Mouse (Mus musculus) liver, postnatal 0 days (tissue): ENCODE measurements around the gene Atp5h. TPM values are rescaled to one million over a fixed set of nuclear protein-coding genes. Genes with fewer than 3 reads are reported as not detected.

Source experiments
- ATAC-seq: fragments of 200-750 bp; cut with Nextera tagmentation; 2 replicates; pipeline ENCODE4 v1.8.0; 2017; ENCODE audit warnings: mild to moderate bottlenecking, moderate library complexity
- DNase-seq: peaks from one replicate; pipeline ENCODE4 v3.0.0-alpha.2; 2016
- H3K27ac ChIP-seq: fragments of 300-500 bp; sonication (generic); 2 replicates; pipeline ENCODE4 v1.5.1; 2014; ENCODE audit warnings: antibody characterized with exemption, moderate library complexity, mild to moderate bottlenecking, low read depth
- H3K27me3 ChIP-seq: fragments of 300-500 bp; sonication (generic); 2 replicates; pipeline ENCODE4 v1.6.1; 2014; ENCODE audit warnings: low read length, control low read depth, mixed read lengths; ENCODE audit not compliant: insufficient read depth
- H3K36me3 ChIP-seq: fragments of 300-500 bp; sonication (generic); replicated peaks from 2 replicates; pipeline ENCODE4 v1.6.1; 2014; ENCODE audit warnings: mild to moderate bottlenecking, control low read depth, low read length, moderate library complexity, mixed read lengths; ENCODE audit not compliant: insufficient read depth
- H3K4me1 ChIP-seq: fragments of 300-500 bp; sonication (generic); 2 replicates; pipeline ENCODE4 v1.6.1; 2014; ENCODE audit warnings: antibody characterized with exemption, mild to moderate bottlenecking, control low read depth; ENCODE audit not compliant: insufficient read depth
- H3K4me2 ChIP-seq: fragments of 300-500 bp; sonication (generic); 2 replicates; pipeline ENCODE4 v1.6.1; 2014; ENCODE audit warnings: low read depth, mild to moderate bottlenecking, low read length, moderate library complexity, mixed read lengths
- H3K4me3 ChIP-seq: fragments of 300-500 bp; sonication (generic); 2 replicates; pipeline ENCODE4 v1.5.1; 2014; ENCODE audit warnings: low read depth, low read length
- H3K9ac ChIP-seq: fragments of 300-500 bp; sonication (generic); replicated peaks from 2 replicates; pipeline ENCODE4 v1.6.1; 2014; ENCODE audit warnings: mild to moderate bottlenecking, moderate library complexity
- H3K9me3 ChIP-seq: fragments of 300-500 bp; sonication (generic); 2 replicates; pipeline ENCODE4 v1.6.1; 2016; ENCODE audit warnings: mild to moderate bottlenecking, control low read depth, low read length, mixed read lengths
- CTCF ChIP-seq: sonication (generic); IDR thresholded peaks from 2 replicates; pipeline ENCODE4 v1.5.1; 2016; ENCODE audit warnings: antibody characterized with exemption, low read depth
- EP300 ChIP-seq: IDR thresholded peaks from 2 replicates; pipeline ENCODE4 v1.6.1; 2016; ENCODE audit warnings: antibody characterized with exemption, low read depth, mild to moderate bottlenecking
- WGBS: fragments of 180-500 bp; shearing (Covaris S2); extraction: QIAGEN DNeasy Blood & Tissue Kit; methylation state at CpG from one replicate; pipeline ENCODE4 v1.1.7; 2014; ENCODE audit not compliant: insufficient replicate concordance; 5-methylcytosine and 5-hydroxymethylcytosine counted together
- microRNA-seq: library from miRNA; unstranded; fragments of <30 nt; microRNA quantifications from one replicate; pipeline ENCODE4, GENCODE M21; 2016
- polyA plus RNA-seq: library from polyadenylated mRNA; unstranded; fragments of >200 nt; fragmentation: Nextera tagmentation; extraction: Ambion mirVana; gene quantifications from 2 replicates; pipeline ENCODE4 v1.2.1, GENCODE M21; 2015

The Atp5h gene
- polyA plus RNA-seq, 1 experiment from 2014 or later: 857 TPM

GRCm38 (mm10) chr11:115366039-115366705 is 53.6 kb downstream of the Atp5h start:
- H3K4me3 ChIP-seq: no peak overlapping the region
- H3K9ac ChIP-seq: no peak overlapping the region
- no peak overlapping the region for H3K27ac ChIP-seq
- peak overlapping the region; percentile 83 for H3K4me2 ChIP-seq
- ATAC-seq (no peak), DNase-seq (no peak)
- H3K27me3 ChIP-seq: peaks cover 31% of the 10 kb centered on the region
- WGBS: 20% methylated on average over 7 of the region's 7 CpGs
- H3K4me1 ChIP-seq: peaks cover 9% of the 10 kb centered on the region
- TF ChIP-seq CTCF: no peak
- TF ChIP-seq EP300: no peak
- H3K36me3 ChIP-seq: no peaks in the 10 kb centered on the region
- no peaks in the 10 kb centered on the region for H3K9me3 ChIP-seq

Small RNA genes lying within 50 kb of the gene (microRNA-seq; reads per million reads assigned to microRNA genes)
- not detected for gene Mir3968

Other genes with a start within 250 kb of the Atp5h start
- 5.7 and 7.1 TPM in 2 replicates for gene Tmem104, start 232.5 kb downstream of the Atp5h start, polyA plus RNA-seq
- 16.5 and 16.7 TPM in 2 replicates for gene Nat9, start 232.1 kb downstream of the Atp5h start, polyA plus RNA-seq
- 0.04 and 0.09 TPM in 2 replicates for gene Grin2c, start 152.7 kb downstream of the Atp5h start, polyA plus RNA-seq
- 7.0 and 7.3 TPM in 2 replicates for gene Fdxr, start 142.9 kb downstream of the Atp5h start, polyA plus RNA-seq
- 4.6 and 4.9 TPM in 2 replicates for gene Fads6, start 122.3 kb downstream of the Atp5h start, polyA plus RNA-seq
- not detected in 2 replicates for gene Otop2, start 112.8 kb downstream of the Atp5h start, polyA plus RNA-seq
- gene Ush1g, start 97.9 kb downstream of the Atp5h start, polyA plus RNA-seq: 0.29 and 0.46 TPM in 2 replicates
- not detected in 2 replicates for gene Otop3, start 85.2 kb downstream of the Atp5h start, polyA plus RNA-seq
- 1.1 and 1.2 TPM in 2 replicates for gene Hid1, start 52.2 kb downstream of the Atp5h start, polyA plus RNA-seq
- 1.3 and 1.5 TPM in 2 replicates for gene Cdr2l, start 38.0 kb downstream of the Atp5h start, polyA plus RNA-seq
- 88.0 and 91.6 TPM in 2 replicates for gene Mrpl58, start 16.2 kb downstream of the Atp5h start, polyA plus RNA-seq
- 5.4 and 6.3 TPM in 2 replicates for gene Kctd2, start 166 bp upstream of the Atp5h start, polyA plus RNA-seq
- 2.1 and 2.8 TPM in 2 replicates for gene Trim80, start 20.6 kb upstream of the Atp5h start, polyA plus RNA-seq
- gene Slc16a5, start 42.5 kb upstream of the Atp5h start, polyA plus RNA-seq: 10.4 and 11.5 TPM in 2 replicates
- gene Armc7, start 55.7 kb upstream of the Atp5h start, polyA plus RNA-seq: 2.9 and 3.9 TPM in 2 replicates
- 46.5 and 48.3 TPM in 2 replicates for gene Nt5c, start 71.9 kb upstream of the Atp5h start, polyA plus RNA-seq
- gene Jpt1, start 94.4 kb upstream of the Atp5h start, polyA plus RNA-seq: 114 and 117 TPM in 2 replicates
- gene Sumo2, start 116.3 kb upstream of the Atp5h start, polyA plus RNA-seq: 281 and 283 TPM in 2 replicates
- 41.8 and 46.0 TPM in 2 replicates for gene Nup85, start 144.5 kb upstream of the Atp5h start, polyA plus RNA-seq
- gene Mrps7, start 184.0 kb upstream of the Atp5h start, polyA plus RNA-seq: 46.4 and 48.9 TPM in 2 replicates
- gene Gga3, start 184.1 kb upstream of the Atp5h start, polyA plus RNA-seq: 3.0 and 3.5 TPM in 2 replicates
- 37.9 and 39.9 TPM in 2 replicates for gene Mif4gd, start 193.0 kb upstream of the Atp5h start, polyA plus RNA-seq
- 6.1 and 6.9 TPM in 2 replicates for gene Slc25a19, start 208.3 kb upstream of the Atp5h start, polyA plus RNA-seq